Mouse (Mus musculus) hindbrain, embryonic 16.5 days (tissue): ENCODE results near the gene Zfp512. TPM values are rescaled to one million over a fixed set of nuclear protein-coding genes. Genes with fewer than 3 reads are reported as not detected.
"Not testable (repeated sequence)": the region's sequence is repeated elsewhere in the genome, so short reads cannot be mapped to it uniquely, and the experiment has no call there.

ENCODE experiments used
- ATAC-seq: fragments of 200-750 bp; cut with Nextera tagmentation; 2 replicates; pipeline ENCODE4 v1.8.0; 2017; ENCODE audit warnings: moderate TSS enrichment, moderate library complexity
- H3K27ac ChIP-seq: fragments of 300-500 bp; sonication (generic); 2 replicates; pipeline ENCODE4 v1.5.1; 2014; ENCODE audit warnings: low read depth, mild to moderate bottlenecking, control low read depth, low read length, moderate library complexity
- H3K27me3 ChIP-seq: fragments of 300-500 bp; sonication (generic); replicated peaks from 2 replicates; pipeline ENCODE4 v1.6.1; 2014; ENCODE audit warnings: low read length; ENCODE audit not compliant: control insufficient read depth, insufficient read depth
- H3K36me3 ChIP-seq: fragments of 300-500 bp; sonication (generic); 2 replicates; pipeline ENCODE4 v1.6.1; 2014; ENCODE audit warnings: mild to moderate bottlenecking, low read length, moderate library complexity, mixed read lengths; ENCODE audit not compliant: control insufficient read depth, insufficient read depth
- H3K4me1 ChIP-seq: fragments of 300-500 bp; sonication (generic); 2 replicates; pipeline ENCODE4 v1.6.1; 2014; ENCODE audit warnings: low read depth, low read length; ENCODE audit not compliant: control insufficient read depth, insufficient read depth
- H3K4me2 ChIP-seq: fragments of 300-500 bp; sonication (generic); 2 replicates; pipeline ENCODE4 v1.6.1; 2014; ENCODE audit warnings: mild to moderate bottlenecking, low read length, control low read depth, moderate library complexity
- H3K4me3 ChIP-seq: fragments of 300-500 bp; sonication (generic); 2 replicates; pipeline ENCODE4 v1.5.1; 2014; ENCODE audit warnings: mild to moderate bottlenecking, low read length, control low read depth, moderate library complexity
- H3K9ac ChIP-seq: fragments of 300-500 bp; sonication (generic); 2 replicates; pipeline ENCODE4 v1.6.1; 2014; ENCODE audit warnings: low read depth, mild to moderate bottlenecking, control low read depth, low read length, moderate library complexity
- H3K9me3 ChIP-seq: fragments of 300-500 bp; sonication (generic); 2 replicates; pipeline ENCODE4 v1.6.1; 2014; ENCODE audit warnings: mild to moderate bottlenecking, low read length, moderate library complexity; ENCODE audit not compliant: control insufficient read depth
- WGBS: fragments of 180-500 bp; shearing (Covaris S2); extraction: QIAGEN DNeasy Blood & Tissue Kit; methylation state at CpG from one replicate; pipeline ENCODE4 v1.1.7; 2014; 5-methylcytosine and 5-hydroxymethylcytosine counted together
- polyA plus RNA-seq: library from polyadenylated mRNA; unstranded; fragments of >200 nt; fragmentation: Nextera tagmentation; extraction: Ambion mirVana; gene quantifications from 2 replicates; pipeline ENCODE4 v1.2.1, GENCODE M21; 2015

Gene Zfp512
- 112 and 122 TPM in 2 replicates for polyA plus RNA-seq

GRCm38 (mm10) chr5:31451878-31452561 is at the start of gene Zfp512:
Gene Zfp512 (plus strand): TSS chr5:31452431.
- peak within 1 kb of the TSS; percentile 83 for H3K4me2 ChIP-seq
- H3K9me3 ChIP-seq: no peaks in the 10 kb centered on the region
- peak within 1 kb of the TSS; percentile 67 for H3K9ac ChIP-seq
- WGBS: 6% methylated on average over 23 of the region's 23 CpGs
- H3K36me3 ChIP-seq: no peaks in the 10 kb centered on the region
- peak within 1 kb of the TSS; percentile 54 for H3K4me3 ChIP-seq
- H3K4me1 ChIP-seq: peaks cover 14% of the 10 kb centered on the region
- H3K27ac ChIP-seq: peak within 1 kb of the TSS; percentile 45; the same call in 1 of the 2 replicates
- no peaks in the 10 kb centered on the region for H3K27me3 ChIP-seq
- ATAC-seq: peak; percentile 100

DNA sequence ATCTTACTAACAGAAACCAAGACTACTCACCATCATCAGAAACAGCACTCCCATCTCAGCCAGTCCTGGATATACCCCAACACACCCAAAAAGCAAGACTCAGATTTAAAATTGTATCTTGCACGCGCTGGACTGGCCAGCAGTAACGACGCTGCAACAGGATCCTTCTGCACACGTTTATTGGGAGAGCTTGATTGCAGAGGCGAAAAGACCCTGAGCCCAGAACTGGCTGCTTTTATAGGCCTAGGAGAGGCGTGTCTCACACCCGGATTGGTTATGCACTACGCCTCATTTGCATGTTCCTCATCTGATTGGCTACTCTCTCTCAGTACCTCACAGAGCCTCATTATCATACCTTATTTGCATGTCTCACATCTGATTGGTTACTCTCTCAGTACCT is 17.5 kb upstream of the Zfp512 start:
- WGBS: 95% methylated on average over 9 of the region's 9 CpGs

DNA sequence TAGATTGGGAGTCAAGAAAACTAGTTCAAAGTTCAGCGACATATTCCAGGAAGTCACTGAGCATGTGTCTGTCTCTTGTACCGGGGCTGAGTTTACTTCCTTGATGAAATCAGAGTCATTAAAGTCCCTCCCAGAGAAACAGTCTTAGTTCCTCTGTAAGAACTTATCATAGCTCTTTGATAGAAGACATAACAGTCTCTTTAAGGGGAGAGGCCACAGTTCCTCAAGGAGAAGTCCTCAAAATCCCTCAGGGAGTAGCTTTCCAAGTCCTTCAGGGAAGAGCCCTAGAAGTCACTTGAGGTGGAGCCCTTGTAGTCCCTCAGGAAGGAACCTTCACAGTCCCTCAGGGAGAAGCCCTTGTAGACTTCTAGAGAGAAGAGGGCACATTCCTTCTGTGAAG is 895 bp upstream of the Zfp512 start:
- Histone ChIP-seq H3K4me1 (peaks cover 14% of the 10 kb centered on the region), H3K27ac (no peak overlapping the region), H3K36me3 (no peaks in the 10 kb centered on the region), H3K9ac (no peak overlapping the region), H3K27me3 (no peaks in the 10 kb centered on the region), H3K9me3 (no peaks in the 10 kb centered on the region), H3K4me2 (no peak overlapping the region), H3K4me3 (no peak overlapping the region)
- no peak for ATAC-seq
- WGBS: 95% methylated on average over 2 of the region's 2 CpGs

More for the DNA sequence above, 17.5 kb upstream of the Zfp512 start:
- H3K4me1 ChIP-seq, H3K4me2 ChIP-seq, H3K27me3 ChIP-seq, H3K9ac ChIP-seq, ATAC-seq, H3K9me3 ChIP-seq, H3K4me3 ChIP-seq, H3K36me3 ChIP-seq, H3K27ac ChIP-seq: not testable (repeated sequence)

GRCm38 (mm10) chr5:31452562-31452878 is 289 bp downstream of the Zfp512 start:
- Histone ChIP-seq H3K4me1 (peaks cover 14% of the 10 kb centered on the region), H3K4me3 (peak overlapping the region; percentile 54), H3K36me3 (no peaks in the 10 kb centered on the region), H3K27ac (no peak overlapping the region), H3K27me3 (no peaks in the 10 kb centered on the region), H3K9ac (peak overlapping the region; percentile 64), H3K4me2 (peak overlapping the region; percentile 83), H3K9me3 (no peaks in the 10 kb centered on the region)
- WGBS: under 1% methylated on average over 11 of the region's 11 CpGs
- no peak for ATAC-seq

DNA sequence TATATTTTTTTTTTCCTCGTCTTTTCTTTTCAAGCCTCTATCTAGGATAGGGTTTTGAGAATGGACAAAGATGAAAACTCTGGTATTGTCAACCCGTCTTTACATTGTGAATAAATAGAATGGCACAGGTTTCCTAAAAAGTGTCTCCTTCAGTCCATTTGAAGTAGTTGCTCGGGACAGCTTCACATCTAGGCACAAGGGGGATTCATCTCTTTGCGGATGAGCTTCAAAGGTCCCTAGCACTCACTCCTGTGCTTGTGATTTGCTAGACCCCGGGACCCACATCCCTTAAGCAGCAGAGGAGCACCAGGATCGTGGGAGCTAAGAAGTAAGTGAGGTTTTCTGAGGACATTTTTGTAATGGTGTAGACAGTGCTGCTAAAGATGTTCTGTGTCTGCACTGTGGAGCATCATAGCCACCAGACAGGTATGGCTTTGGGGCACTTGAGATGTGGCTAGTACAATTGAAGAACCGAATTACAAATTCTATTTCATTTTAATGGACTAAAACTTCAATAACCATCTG is 717 bp downstream of the Zfp512 start:
- peak overlapping the region; percentile 67 for H3K9ac ChIP-seq
- WGBS: 15% methylated on average over 7 of the region's 7 CpGs
- no peaks in the 10 kb centered on the region for H3K9me3 ChIP-seq
- H3K36me3 ChIP-seq: no peaks in the 10 kb centered on the region
- H3K4me3 ChIP-seq: peak overlapping the region; percentile 54
- no peak for ATAC-seq
- no peaks in the 10 kb centered on the region for H3K27me3 ChIP-seq
- no peak overlapping the region for H3K27ac ChIP-seq
- peak overlapping the region; percentile 83 for H3K4me2 ChIP-seq
- peaks cover 14% of the 10 kb centered on the region for H3K4me1 ChIP-seq

DNA sequence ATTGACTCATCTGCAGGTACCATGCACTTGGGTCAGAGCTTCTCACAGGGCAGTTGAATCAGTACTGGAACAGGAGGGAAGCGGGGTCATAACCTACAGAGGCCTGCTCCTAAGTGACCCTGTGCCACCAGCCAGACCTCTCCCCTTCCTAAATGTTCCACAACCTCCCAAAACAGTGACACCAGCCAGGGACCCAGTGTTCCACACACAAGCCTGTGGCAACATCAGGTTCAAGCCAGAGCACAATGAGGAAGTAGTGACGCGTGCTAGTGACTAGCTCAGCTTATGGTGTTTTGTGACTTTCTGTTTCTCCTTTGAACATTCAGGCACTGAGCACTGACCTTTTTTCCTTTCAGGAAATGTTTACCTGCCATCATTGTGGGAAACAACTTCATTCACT is 15.6 kb downstream of the Zfp512 start:
- no peak overlapping the region for H3K27ac ChIP-seq
- no peak overlapping the region for H3K4me3 ChIP-seq
- WGBS: 92% methylated on average over 3 of the region's 3 CpGs
- H3K36me3 ChIP-seq: peaks cover 44% of the 10 kb centered on the region
- H3K4me2 ChIP-seq: no peak overlapping the region
- no peaks in the 10 kb centered on the region for H3K4me1 ChIP-seq
- H3K9me3 ChIP-seq: no peaks in the 10 kb centered on the region
- H3K9ac ChIP-seq: no peak overlapping the region
- H3K27me3 ChIP-seq: no peaks in the 10 kb centered on the region
- ATAC-seq: no peak

DNA sequence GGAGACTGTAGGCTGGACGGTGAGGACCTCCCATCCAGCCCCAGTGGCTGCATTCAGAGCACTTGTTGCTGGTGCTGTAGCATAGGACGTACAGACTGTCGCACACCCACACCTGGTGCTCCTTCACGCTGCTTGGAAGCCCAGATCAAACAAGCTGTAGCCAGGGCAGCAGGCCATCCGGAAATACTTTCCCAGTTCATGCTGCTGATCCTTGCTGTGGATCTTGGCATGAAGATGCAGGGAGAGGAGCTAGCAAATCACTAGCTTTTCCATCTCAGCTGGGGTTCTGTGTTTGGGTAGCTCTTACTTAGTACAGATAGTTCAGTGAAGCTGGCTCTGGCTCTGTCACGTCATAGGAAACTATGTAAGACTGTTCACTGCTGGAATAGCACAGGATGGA is 17.5 kb downstream of the Zfp512 start:
- no peak overlapping the region for H3K9ac ChIP-seq
- WGBS: 93% methylated on average over 6 of the region's 6 CpGs

GRCm38 (mm10) chr5:31470334-31470733 is 18.1 kb downstream of the Zfp512 start:
- Histone ChIP-seq H3K36me3 (peaks cover 59% of the 10 kb centered on the region), H3K27me3 (no peaks in the 10 kb centered on the region), H3K9me3 (no peaks in the 10 kb centered on the region), H3K9ac (no peak overlapping the region), H3K27ac (no peak overlapping the region), H3K4me1 (no peaks in the 10 kb centered on the region), H3K4me3 (no peak overlapping the region), H3K4me2 (no peak overlapping the region)
- ATAC-seq: no peak
- 78% methylated on average over 7 of the region's 7 CpGs for WGBS

More for the DNA sequence above, 17.5 kb downstream of the Zfp512 start:
- H3K9me3 ChIP-seq: no peaks in the 10 kb centered on the region
- H3K36me3 ChIP-seq: peaks cover 59% of the 10 kb centered on the region
- H3K27me3 ChIP-seq: no peaks in the 10 kb centered on the region
- no peak overlapping the region for H3K27ac ChIP-seq
- H3K4me3 ChIP-seq: no peak overlapping the region
- H3K4me1 ChIP-seq: no peaks in the 10 kb centered on the region
- no peak for ATAC-seq
- H3K4me2 ChIP-seq: no peak overlapping the region

DNA sequence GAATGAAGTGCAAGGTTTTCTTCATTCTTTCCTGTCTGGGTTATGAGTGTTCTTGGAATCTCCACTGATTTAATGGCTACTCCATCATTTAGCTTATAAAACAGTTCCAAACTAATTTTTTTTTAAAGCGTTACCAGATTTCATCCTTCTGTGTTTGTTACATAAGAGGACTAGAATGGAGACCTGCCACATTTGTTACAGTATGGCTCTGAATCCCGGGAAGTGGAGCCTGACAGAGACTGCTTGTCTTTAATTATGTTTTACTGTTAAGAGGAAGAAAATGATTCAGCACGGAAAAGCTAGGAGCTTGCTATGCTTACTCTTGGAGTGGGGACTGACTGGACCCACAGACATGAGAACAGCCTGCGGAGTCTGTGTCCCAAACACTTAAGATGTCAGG is 28.3 kb downstream of the Zfp512 start:
- Histone ChIP-seq H3K36me3 (peaks cover 49% of the 10 kb centered on the region), H3K9ac (no peak overlapping the region), H3K4me2 (no peak overlapping the region), H3K4me3 (no peak overlapping the region), H3K9me3 (no peaks in the 10 kb centered on the region), H3K4me1 (no peaks in the 10 kb centered on the region), H3K27ac (no peak overlapping the region), H3K27me3 (no peaks in the 10 kb centered on the region)
- WGBS: 96% methylated on average over 4 of the region's 4 CpGs
- no peak for ATAC-seq
